Mouse (Mus musculus): ENCODE results near the gene Olfr691. TPM values are rescaled to one million over a fixed set of nuclear protein-coding genes. Genes with fewer than 3 reads are reported as not detected.

The Olfr691 gene
- 0.52 and 0.75 TPM in 2 replicates for total RNA-seq (2014; rRNA removed)
- 0.13 and 0.15 TPM in 2 replicates for polyA plus RNA-seq (2015; fragmentation: Nextera tagmentation; extraction: Ambion mirVana)

DNA sequence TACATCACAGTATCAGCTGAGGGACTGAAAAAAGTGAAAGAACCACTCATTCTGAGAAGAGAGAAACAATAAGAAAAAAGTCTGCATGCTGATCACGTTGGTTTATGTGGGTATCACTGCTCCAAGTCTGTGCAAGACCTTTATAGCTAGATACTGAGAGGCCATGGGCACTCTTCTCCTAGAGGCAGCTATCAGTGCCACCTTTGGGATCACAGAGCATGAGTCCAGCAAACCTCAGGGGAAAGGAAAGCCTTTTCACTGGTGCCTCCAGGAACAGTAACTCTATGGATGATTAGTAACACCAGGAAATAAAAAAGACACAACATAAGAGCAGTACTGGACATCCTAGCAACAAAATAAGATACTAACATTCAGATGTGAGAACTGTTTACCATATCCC lies at the start of gene Olfr691:
Olfr691 (minus strand) TSS at position 101 of the 400 bp plus-strand sequence.
- Histone ChIP-seq H3K9ac (replicated peaks; ENCODE audit: low read length) (no peak within 1 kb of the TSS), H3K36me3 (ENCODE audit: insufficient read depth, low read length) (no peaks in the 10 kb centered on the region), H3K4me2 (ENCODE audit: low read depth, low read length) (no peak within 1 kb of the TSS), H3K4me1 (ENCODE audit: insufficient read depth, low read length) (no peaks in the 10 kb centered on the region), H3K9me3 (ENCODE audit: low read length) (no peaks in the 10 kb centered on the region), H3K4me3 (ENCODE audit: low read length) (no peak within 1 kb of the TSS), H3K27ac (no peak within 1 kb of the TSS), H3K27me3 (ENCODE audit: insufficient read depth, low read length) (no peaks in the 10 kb centered on the region)
- TF ChIP-seq CTCF (IDR thresholded peaks at IDR 0.05; ENCODE audit: low read depth) = no peak
- WGBS = 56% methylated on average over 1 of the region's 1 CpGs
- ATAC-seq = no peak
- DNase-seq (ENCODE audit: low spot score) = no peak

GRCm38 (mm10) chr7:105390236-105390635 lies 48.2 kb upstream of the Olfr691 start:
- ATAC-seq = no peak
- Histone ChIP-seq H3K27ac (no peak overlapping the region), H3K27me3 (ENCODE audit: insufficient read depth, low read length) (no peaks in the 10 kb centered on the region), H3K4me1 (ENCODE audit: insufficient read depth, low read length) (no peaks in the 10 kb centered on the region), H3K36me3 (ENCODE audit: insufficient read depth, low read length) (peaks cover 34% of the 10 kb centered on the region), H3K4me3 (ENCODE audit: low read length) (no peak overlapping the region), H3K4me2 (ENCODE audit: low read depth, low read length) (no peak overlapping the region), H3K9me3 (ENCODE audit: low read length) (no peaks in the 10 kb centered on the region), H3K9ac (replicated peaks; ENCODE audit: low read length) (no peak overlapping the region)
- no peak for DNase-seq (ENCODE audit: low spot score)
- 99% methylated on average over 2 of the region's 2 CpGs for WGBS
- TF ChIP-seq CTCF (IDR thresholded peaks at IDR 0.05; ENCODE audit: low read depth) = no peak

DNA sequence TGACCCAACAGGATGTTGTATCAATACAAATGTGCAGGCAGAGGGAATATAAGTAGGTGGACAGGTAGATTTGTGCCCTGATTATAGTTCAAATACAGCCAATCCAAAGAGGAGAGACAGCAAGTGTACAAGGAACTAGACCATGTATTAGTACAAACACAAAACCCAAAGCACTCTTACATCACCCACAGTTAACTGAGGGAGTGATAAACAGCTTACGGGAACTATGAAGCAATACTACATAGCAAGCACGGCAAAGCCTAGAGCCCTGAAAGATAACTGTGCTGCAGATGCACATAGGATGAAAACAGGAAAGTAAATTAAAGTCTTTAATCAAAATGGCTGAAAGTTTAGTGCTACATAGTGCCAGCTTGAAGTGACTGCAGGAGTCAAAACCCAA lies 45.6 kb upstream of the Olfr691 start:
- peaks cover 59% of the 10 kb centered on the region for H3K36me3 ChIP-seq (ENCODE audit: insufficient read depth, low read length)
- H3K27me3 ChIP-seq (ENCODE audit: insufficient read depth, low read length) = no peaks in the 10 kb centered on the region
- 96% methylated on average over 2 of the region's 2 CpGs for WGBS
- H3K4me1 ChIP-seq (ENCODE audit: insufficient read depth, low read length) = no peaks in the 10 kb centered on the region
- DNase-seq (ENCODE audit: low spot score) = no peak
- H3K4me2 ChIP-seq (ENCODE audit: low read depth, low read length) = no peak overlapping the region
- no peak for ATAC-seq
- no peak overlapping the region for H3K4me3 ChIP-seq (ENCODE audit: low read length)
- no peak for TF ChIP-seq CTCF (IDR thresholded peaks at IDR 0.05; ENCODE audit: low read depth)
- no peak overlapping the region for H3K9ac ChIP-seq (replicated peaks; ENCODE audit: low read length)
- H3K9me3 ChIP-seq (ENCODE audit: low read length) = no peaks in the 10 kb centered on the region
- no peak overlapping the region for H3K27ac ChIP-seq

DNA sequence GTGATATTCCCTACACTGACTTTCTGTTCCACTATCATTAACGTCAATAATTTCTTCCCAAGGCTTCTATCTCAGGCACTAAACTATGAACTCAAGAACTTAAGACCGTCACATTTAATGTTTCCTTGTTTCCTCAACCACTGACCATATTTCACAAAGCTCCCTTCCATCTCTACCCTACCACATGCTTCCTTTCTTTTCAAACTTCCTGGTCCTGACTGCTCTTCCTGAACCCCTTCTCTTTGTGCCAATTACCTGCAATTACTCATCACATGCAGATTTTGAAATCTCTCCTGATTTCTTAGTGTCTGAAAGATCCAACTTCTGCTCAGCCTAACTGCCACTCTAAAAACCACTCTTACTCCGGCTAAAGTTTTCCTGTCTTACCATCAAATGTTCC lies 38.3 kb upstream of the Olfr691 start:
- H3K4me3 ChIP-seq (ENCODE audit: low read length) = no peak overlapping the region
- H3K9me3 ChIP-seq (ENCODE audit: low read length) = no peaks in the 10 kb centered on the region
- DNase-seq (ENCODE audit: low spot score) (no peak), ATAC-seq (no peak)
- peaks cover 76% of the 10 kb centered on the region for H3K36me3 ChIP-seq (ENCODE audit: insufficient read depth, low read length)
- H3K9ac ChIP-seq (replicated peaks; ENCODE audit: low read length) = no peak overlapping the region
- WGBS = 97% methylated on average over 3 of the region's 3 CpGs
- TF ChIP-seq CTCF (IDR thresholded peaks at IDR 0.05; ENCODE audit: low read depth) = no peak
- no peak overlapping the region for H3K4me2 ChIP-seq (ENCODE audit: low read depth, low read length)
- H3K27ac ChIP-seq = no peak overlapping the region
- H3K27me3 ChIP-seq (ENCODE audit: insufficient read depth, low read length) = no peaks in the 10 kb centered on the region
- no peaks in the 10 kb centered on the region for H3K4me1 ChIP-seq (ENCODE audit: insufficient read depth, low read length)

DNA sequence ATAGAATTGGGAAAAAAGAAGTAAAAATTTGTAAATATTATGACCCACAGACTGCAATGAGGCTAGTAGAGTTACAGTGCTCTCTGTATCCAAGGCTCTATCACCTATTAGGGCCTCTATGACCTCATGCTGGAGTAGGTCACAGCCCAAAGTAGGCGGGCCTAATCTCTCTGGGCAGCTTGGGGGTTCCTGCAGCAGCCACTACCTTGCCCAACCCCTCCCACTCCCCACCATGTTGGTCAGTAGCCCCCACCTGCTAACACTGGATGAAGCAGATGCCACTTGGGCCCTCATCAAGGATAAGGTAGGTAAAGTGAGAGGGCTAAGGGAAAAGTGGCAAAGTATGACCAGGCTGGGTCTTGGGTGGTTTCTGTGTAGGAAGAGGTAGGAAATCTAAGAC lies 32.8 kb upstream of the Olfr691 start, which contains the start of gene Gm5901:
Gm5901 (plus strand) TSS at position 173 of the 400 bp plus-strand sequence.
- ATAC-seq (no peak), DNase-seq (ENCODE audit: low spot score) (no peak)
- Histone ChIP-seq H3K4me2 (ENCODE audit: low read depth, low read length) (no peak within 1 kb of the TSS), H3K36me3 (ENCODE audit: insufficient read depth, low read length) (peaks cover 41% of the 10 kb centered on the region), H3K27ac (no peak within 1 kb of the TSS), H3K4me3 (ENCODE audit: low read length) (no peak within 1 kb of the TSS), H3K9ac (replicated peaks; ENCODE audit: low read length) (no peak within 1 kb of the TSS), H3K4me1 (ENCODE audit: insufficient read depth, low read length) (no peaks in the 10 kb centered on the region), H3K27me3 (ENCODE audit: insufficient read depth, low read length) (no peaks in the 10 kb centered on the region), H3K9me3 (ENCODE audit: low read length) (no peaks in the 10 kb centered on the region)
- TF ChIP-seq CTCF (IDR thresholded peaks at IDR 0.05; ENCODE audit: low read depth) = no peak
- WGBS = 100% methylated on average over 1 of the region's 1 CpGs

GRCm38 (mm10) chr7:105373976-105374375 lies 31.9 kb upstream of the Olfr691 start:
- WGBS = 96% methylated on average over 3 of the region's 3 CpGs
- TF ChIP-seq CTCF (IDR thresholded peaks at IDR 0.05; ENCODE audit: low read depth) = no peak
- H3K4me2 ChIP-seq (ENCODE audit: low read depth, low read length) = no peak overlapping the region

GRCm38 (mm10) chr7:105373509-105373908 lies 31.4 kb upstream of the Olfr691 start:
- H3K4me1 ChIP-seq (ENCODE audit: insufficient read depth, low read length) = no peaks in the 10 kb centered on the region
- no peak for TF ChIP-seq CTCF (IDR thresholded peaks at IDR 0.05; ENCODE audit: low read depth)
- no peaks in the 10 kb centered on the region for H3K9me3 ChIP-seq (ENCODE audit: low read length)
- 81% methylated on average over 4 of the region's 4 CpGs for WGBS
- H3K36me3 ChIP-seq (ENCODE audit: insufficient read depth, low read length) = peaks cover 28% of the 10 kb centered on the region
- H3K27ac ChIP-seq = no peak overlapping the region
- ATAC-seq (no peak), DNase-seq (ENCODE audit: low spot score) (no peak)
- no peak overlapping the region for H3K9ac ChIP-seq (replicated peaks; ENCODE audit: low read length)
- no peak overlapping the region for H3K4me3 ChIP-seq (ENCODE audit: low read length)
- no peaks in the 10 kb centered on the region for H3K27me3 ChIP-seq (ENCODE audit: insufficient read depth, low read length)
- H3K4me2 ChIP-seq (ENCODE audit: low read depth, low read length) = no peak overlapping the region

More at GRCm38 (mm10) chr7:105373976-105374375, 31.9 kb upstream of the Olfr691 start:
- Histone ChIP-seq H3K4me3 (ENCODE audit: low read length) (no peak overlapping the region), H3K9me3 (ENCODE audit: low read length) (no peaks in the 10 kb centered on the region), H3K9ac (replicated peaks; ENCODE audit: low read length) (no peak overlapping the region), H3K27ac (no peak overlapping the region), H3K4me1 (ENCODE audit: insufficient read depth, low read length) (no peaks in the 10 kb centered on the region), H3K27me3 (ENCODE audit: insufficient read depth, low read length) (no peaks in the 10 kb centered on the region), H3K36me3 (ENCODE audit: insufficient read depth, low read length) (peaks cover 32% of the 10 kb centered on the region)
- DNase-seq (ENCODE audit: low spot score) = no peak
- no peak for ATAC-seq

Measured in hindbrain, postnatal 0 days (tissue).